Mouse (Mus musculus): ENCODE measurements around the gene Chd3.

GRCm38 (mm10) chr11:69365722-69366121 lies 3.5 kb downstream of the Chd3 start:
- no peak for TF ChIP-seq CTCF (IDR thresholded peaks at IDR 0.05; ENCODE audit: insufficient read depth, low read depth, low read length)
- no peak for TF ChIP-seq POLR2A (IDR thresholded peaks at IDR 0.05; ENCODE audit: insufficient read depth, low read depth, low read length)

All from olfactory bulb, adult 2 months (tissue).